Mouse (Mus musculus) heart, postnatal 0 days (tissue): ENCODE measurements around the gene Gm45213.

Experiments
- CTCF ChIP-seq: IDR thresholded peaks from 2 replicates; pipeline ENCODE4 v1.5.1; 2016; ENCODE audit warnings: antibody characterized with exemption, control low read depth, low read depth
- EP300 ChIP-seq: IDR thresholded peaks from 2 replicates; pipeline ENCODE4 v1.6.1; 2016; ENCODE audit warnings: antibody characterized with exemption, low read depth

GRCm38 (mm10) chr7:66027747-66028146 lies 15.7 kb upstream of the Gm45213 start:
- peak; percentile 66 for TF ChIP-seq CTCF
- TF ChIP-seq EP300, result no peak
